Mouse (Mus musculus): Measurements from ENCODE around the gene Atg4a. TPM values are rescaled to one million over a fixed set of nuclear protein-coding genes. Genes with fewer than 3 reads are reported as not detected.

Atg4a gene
- polyA plus RNA-seq, 1 experiment from 2014 or later = 17.5 TPM

DNA sequence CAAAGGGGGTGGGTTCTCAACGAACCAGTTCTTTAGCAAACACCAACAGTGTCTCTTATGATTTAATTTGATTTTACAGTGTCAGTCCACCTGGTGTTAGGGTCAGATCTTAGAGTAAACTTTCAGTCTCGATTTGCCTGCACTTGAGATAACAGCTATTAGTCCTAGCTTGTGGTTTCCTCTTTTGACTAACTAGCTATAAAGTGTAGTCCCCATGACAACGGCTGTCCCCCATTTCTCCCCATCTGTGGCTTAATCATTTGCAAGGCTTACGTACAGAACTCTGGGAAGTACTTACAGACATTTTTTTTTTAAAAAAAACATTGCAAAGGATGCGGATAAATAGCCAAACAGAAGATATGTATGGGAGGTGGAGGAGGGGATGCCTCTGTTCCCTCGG lies 28.1 kb downstream of the Atg4a start:
- Histone ChIP-seq H3K4me1 (replicated peaks; ENCODE audit: control insufficient read depth, insufficient read depth) (no peaks in the 10 kb centered on the region), H3K9ac (ENCODE audit: low read length) (no peak overlapping the region), H3K27ac (replicated peaks) (no peak overlapping the region), H3K36me3 (ENCODE audit: control insufficient read depth, insufficient read depth, low read length) (no peaks in the 10 kb centered on the region), H3K4me3 (ENCODE audit: low read depth, low read length) (no peak overlapping the region), H3K4me2 (replicated peaks; ENCODE audit: low read depth) (no peak overlapping the region), H3K9me3 (ENCODE audit: control insufficient read depth, low read length) (no peaks in the 10 kb centered on the region), H3K27me3 (ENCODE audit: control insufficient read depth, insufficient read depth, low read length) (no peaks in the 10 kb centered on the region)
- no peak for ATAC-seq (ENCODE audit: low FRiP score, low TSS enrichment)
- no peak for DNase-seq (ENCODE audit: low spot score)
- 56% methylated on average over 6 of the region's 6 CpGs for WGBS
- TF ChIP-seq CTCF (IDR thresholded peaks at IDR 0.05; ENCODE audit: low read depth) = no peak
- TF ChIP-seq EP300 (optimal IDR thresholded peaks at IDR 0.05) = no peak

DNA sequence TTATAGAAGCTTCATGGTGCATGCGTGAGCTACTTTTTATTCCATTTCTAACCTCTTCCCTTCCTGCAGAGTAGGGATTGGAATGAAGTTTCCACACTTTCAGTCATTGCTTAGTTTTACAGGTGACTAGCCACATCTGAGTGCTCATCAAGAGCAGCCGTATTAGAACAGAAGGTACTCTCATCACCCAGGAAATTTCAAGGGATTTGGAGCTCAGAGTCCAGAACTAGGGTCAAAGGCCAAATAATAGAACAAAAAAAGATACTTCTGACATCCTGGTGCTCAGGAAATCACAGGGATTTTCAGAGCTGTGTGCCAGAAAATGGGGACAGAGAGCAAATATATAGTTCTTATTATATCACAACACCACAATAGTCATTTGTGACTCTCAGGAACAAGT lies 28.5 kb downstream of the Atg4a start:
- ATAC-seq (ENCODE audit: low FRiP score, low TSS enrichment) (no peak), DNase-seq (ENCODE audit: low spot score) (no peak)
- TF ChIP-seq CTCF (IDR thresholded peaks at IDR 0.05; ENCODE audit: low read depth) = no peak
- TF ChIP-seq EP300 (optimal IDR thresholded peaks at IDR 0.05) = no peak
- H3K27me3 ChIP-seq (ENCODE audit: control insufficient read depth, insufficient read depth, low read length) = no peaks in the 10 kb centered on the region
- H3K4me2 ChIP-seq (replicated peaks; ENCODE audit: low read depth) = no peak overlapping the region
- H3K9ac ChIP-seq (ENCODE audit: low read length) = no peak overlapping the region
- no peak overlapping the region for H3K27ac ChIP-seq (replicated peaks)
- no peaks in the 10 kb centered on the region for H3K9me3 ChIP-seq (ENCODE audit: control insufficient read depth, low read length)
- no peaks in the 10 kb centered on the region for H3K4me1 ChIP-seq (replicated peaks; ENCODE audit: control insufficient read depth, insufficient read depth)
- H3K4me3 ChIP-seq (ENCODE audit: low read depth, low read length) = no peak overlapping the region
- WGBS = 78% methylated on average over 2 of the region's 2 CpGs
- H3K36me3 ChIP-seq (ENCODE audit: control insufficient read depth, insufficient read depth, low read length) = no peaks in the 10 kb centered on the region

DNA sequence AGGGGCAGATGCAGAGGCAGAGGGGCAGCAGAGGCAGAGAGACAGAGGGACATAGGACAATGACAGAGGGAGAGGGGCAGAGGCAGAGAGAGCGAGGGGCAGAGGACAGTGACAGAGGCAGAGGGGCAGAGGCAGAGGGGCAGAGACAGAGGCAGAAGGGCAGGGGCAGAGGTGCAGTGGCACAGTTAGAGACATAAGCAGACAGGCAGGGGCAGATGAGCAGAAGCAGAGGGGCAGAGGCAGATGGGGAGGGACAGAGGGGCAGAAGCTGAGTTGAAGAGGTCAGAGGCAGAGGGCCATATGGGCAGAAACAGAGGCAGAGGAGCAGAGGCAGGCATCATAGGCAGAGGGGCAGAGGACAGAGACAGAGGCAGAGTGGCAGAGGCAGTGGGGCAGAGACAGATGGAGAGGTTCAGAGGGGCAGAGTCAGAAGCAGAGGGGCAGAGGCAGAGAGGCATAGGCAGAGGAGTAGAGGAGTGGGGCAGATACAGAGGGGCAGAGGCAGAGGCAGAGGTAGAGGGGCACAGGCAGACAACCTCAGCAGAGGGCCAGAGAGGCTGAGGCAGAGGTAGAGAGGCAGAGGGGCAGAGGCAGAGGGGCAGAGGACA lies 40.3 kb downstream of the Atg4a start:
- no peak for DNase-seq (ENCODE audit: low spot score)
- Histone ChIP-seq H3K4me1 (replicated peaks; ENCODE audit: control insufficient read depth, insufficient read depth) (no peaks in the 10 kb centered on the region), H3K4me2 (replicated peaks; ENCODE audit: low read depth) (no peak overlapping the region), H3K9me3 (ENCODE audit: control insufficient read depth, low read length) (no peaks in the 10 kb centered on the region), H3K4me3 (ENCODE audit: low read depth, low read length) (no peak overlapping the region), H3K9ac (ENCODE audit: low read length) (no peak overlapping the region), H3K27me3 (ENCODE audit: control insufficient read depth, insufficient read depth, low read length) (no peaks in the 10 kb centered on the region), H3K27ac (replicated peaks) (no peak overlapping the region), H3K36me3 (ENCODE audit: control insufficient read depth, insufficient read depth, low read length) (no peaks in the 10 kb centered on the region)
- TF ChIP-seq EP300 (optimal IDR thresholded peaks at IDR 0.05) = no peak
- no peak for TF ChIP-seq CTCF (IDR thresholded peaks at IDR 0.05; ENCODE audit: low read depth)
- WGBS = 80% methylated on average over 1 of the region's 1 CpGs
- ATAC-seq (ENCODE audit: low FRiP score, low TSS enrichment) = peak; percentile 70

DNA sequence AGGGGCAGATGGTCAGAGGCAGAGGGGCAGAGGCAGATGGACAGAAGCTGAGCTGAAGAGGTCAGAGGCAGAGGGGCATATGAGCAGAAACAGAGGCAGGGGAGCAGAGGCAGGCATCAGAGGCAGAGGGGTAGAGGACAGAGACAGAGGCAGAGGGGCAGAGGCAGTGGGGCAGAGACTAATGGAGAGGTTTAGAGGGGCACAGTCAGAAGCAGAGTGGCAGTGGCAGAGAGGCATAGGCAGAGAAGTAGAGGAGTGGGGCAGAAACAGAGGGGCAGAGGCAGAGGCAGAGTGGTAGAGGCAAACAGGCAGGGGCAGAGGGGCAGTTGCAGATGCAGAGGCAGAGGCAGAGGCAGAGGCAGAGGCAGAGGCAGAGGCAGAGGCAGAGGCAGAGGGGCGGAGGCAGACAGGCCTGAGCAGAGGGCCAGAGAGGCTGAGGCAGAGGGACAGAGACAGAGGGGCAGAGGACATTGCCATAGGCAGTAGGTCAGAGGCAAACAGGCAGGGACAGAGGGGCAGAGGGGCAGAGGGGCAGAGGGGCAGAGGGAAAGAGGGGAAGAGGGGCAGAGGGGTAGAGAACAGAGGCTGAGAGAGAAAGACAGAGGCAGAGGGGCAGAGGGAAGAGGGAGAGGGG lies 41.3 kb downstream of the Atg4a start:
- ATAC-seq (ENCODE audit: low FRiP score, low TSS enrichment) (no peak), DNase-seq (ENCODE audit: low spot score) (no peak)
- WGBS = 83% methylated on average over 1 of the region's 1 CpGs
- Histone ChIP-seq H3K27me3 (ENCODE audit: control insufficient read depth, insufficient read depth, low read length) (no peaks in the 10 kb centered on the region), H3K9me3 (ENCODE audit: control insufficient read depth, low read length) (no peaks in the 10 kb centered on the region), H3K27ac (replicated peaks) (no peak overlapping the region), H3K4me2 (replicated peaks; ENCODE audit: low read depth) (no peak overlapping the region), H3K4me3 (ENCODE audit: low read depth, low read length) (no peak overlapping the region), H3K9ac (ENCODE audit: low read length) (no peak overlapping the region), H3K4me1 (replicated peaks; ENCODE audit: control insufficient read depth, insufficient read depth) (no peaks in the 10 kb centered on the region), H3K36me3 (ENCODE audit: control insufficient read depth, insufficient read depth, low read length) (no peaks in the 10 kb centered on the region)
- no peak for TF ChIP-seq EP300 (optimal IDR thresholded peaks at IDR 0.05)
- no peak for TF ChIP-seq CTCF (IDR thresholded peaks at IDR 0.05; ENCODE audit: low read depth)

DNA sequence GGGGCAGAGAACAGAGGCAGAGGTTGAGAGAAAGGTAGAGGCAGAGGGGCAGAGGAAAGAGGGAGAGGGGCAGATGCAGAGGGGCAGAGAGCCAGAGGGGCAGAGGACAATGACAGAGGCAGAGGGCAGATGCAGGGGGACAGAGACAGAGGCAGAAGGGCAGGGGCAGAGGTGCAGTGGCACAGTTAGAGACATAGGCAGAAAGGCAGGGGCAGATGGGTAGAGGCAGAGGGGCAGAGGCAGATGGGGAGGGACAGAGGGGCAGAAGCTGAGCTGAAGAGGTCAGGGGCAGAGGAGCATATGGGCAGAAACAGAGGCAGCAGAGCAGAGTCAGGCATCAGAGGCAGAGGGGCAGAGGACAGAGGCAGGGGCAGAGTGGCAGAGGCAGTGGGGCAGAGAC lies 42.2 kb downstream of the Atg4a start:
- Histone ChIP-seq H3K4me2 (replicated peaks; ENCODE audit: low read depth) (no peak overlapping the region), H3K27ac (replicated peaks) (no peak overlapping the region), H3K27me3 (ENCODE audit: control insufficient read depth, insufficient read depth, low read length) (no peaks in the 10 kb centered on the region), H3K9ac (ENCODE audit: low read length) (no peak overlapping the region), H3K36me3 (ENCODE audit: control insufficient read depth, insufficient read depth, low read length) (no peaks in the 10 kb centered on the region), H3K4me3 (ENCODE audit: low read depth, low read length) (no peak overlapping the region), H3K4me1 (replicated peaks; ENCODE audit: control insufficient read depth, insufficient read depth) (no peaks in the 10 kb centered on the region), H3K9me3 (ENCODE audit: control insufficient read depth, low read length) (no peaks in the 10 kb centered on the region)
- TF ChIP-seq EP300 (optimal IDR thresholded peaks at IDR 0.05) (no peak), CTCF (IDR thresholded peaks at IDR 0.05; ENCODE audit: low read depth) (no peak)
- ATAC-seq (ENCODE audit: low FRiP score, low TSS enrichment) (no peak), DNase-seq (ENCODE audit: low spot score) (no peak)

DNA sequence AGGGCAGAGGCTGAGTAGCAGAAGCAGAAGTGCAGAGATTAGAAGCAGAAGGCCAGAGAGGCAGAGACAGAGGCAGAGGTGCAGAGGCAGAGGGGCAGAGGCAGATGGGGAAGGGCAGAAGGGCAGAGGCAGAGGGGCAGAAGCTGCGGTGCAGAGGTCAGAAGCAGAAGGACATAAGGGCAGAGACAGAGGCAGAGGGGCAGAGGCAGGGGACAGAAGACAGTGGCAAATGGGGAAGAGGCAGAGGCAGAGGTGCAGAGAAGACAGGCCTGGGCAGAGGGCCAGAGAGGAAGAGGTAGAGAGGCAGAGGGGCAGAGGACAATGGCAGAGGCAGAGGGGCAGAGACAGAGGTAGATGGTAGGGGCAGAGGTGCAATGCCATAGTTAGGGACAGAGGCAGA lies 193.0 kb downstream of the Atg4a start:
- Histone ChIP-seq H3K4me2 (replicated peaks; ENCODE audit: low read depth) (no peak overlapping the region), H3K27me3 (ENCODE audit: control insufficient read depth, insufficient read depth, low read length) (no peaks in the 10 kb centered on the region), H3K36me3 (ENCODE audit: control insufficient read depth, insufficient read depth, low read length) (no peaks in the 10 kb centered on the region), H3K4me1 (replicated peaks; ENCODE audit: control insufficient read depth, insufficient read depth) (no peaks in the 10 kb centered on the region), H3K4me3 (ENCODE audit: low read depth, low read length) (no peak overlapping the region), H3K9me3 (ENCODE audit: control insufficient read depth, low read length) (no peaks in the 10 kb centered on the region), H3K27ac (replicated peaks) (no peak overlapping the region), H3K9ac (ENCODE audit: low read length) (no peak overlapping the region)
- DNase-seq (ENCODE audit: low spot score) (no peak), ATAC-seq (ENCODE audit: low FRiP score, low TSS enrichment) (no peak)
- 40% methylated on average over 1 of the region's 1 CpGs for WGBS
- TF ChIP-seq CTCF (IDR thresholded peaks at IDR 0.05; ENCODE audit: low read depth) (no peak), EP300 (optimal IDR thresholded peaks at IDR 0.05) (no peak)

Data from stomach, postnatal 0 days (tissue).